Mouse (Mus musculus) spleen, adult 18-20 months (tissue): ENCODE data around the gene B230118H07Rik.
A peak's percentile ranks its signal among the peaks of the same experiment; 100 is the strongest.

Experiments used
- DNase-seq, 2 experiments: peaks; one replicate each; pipeline ENCODE4 v3.0.0; 2022; ENCODE audit warnings: mixed read lengths in 2 of 2

Gene B230118H07Rik

GRCm38 (mm10) chr2:101638979-101639839, 10.1 kb downstream of the B230118H07Rik start:
- DNase-seq = no peak

GRCm38 (mm10) chr2:101628297-101629236, 20.8 kb downstream of the B230118H07Rik start:
- DNase-seq = peak; percentile 18 to 43

- DNase-seq = no peak
Observed at GRCm38 (mm10) chr2:101627227-101627626, 22.1 kb downstream of the B230118H07Rik start.

- no peak for DNase-seq
Observed at GRCm38 (mm10) chr2:101624526-101624925, 24.8 kb downstream of the B230118H07Rik start, which contains the start of gene Rag2. TSS of gene Rag2 (plus strand) at chr2:101624718.

GRCm38 (mm10) chr2:101624011-101624410, 25.3 kb downstream of the B230118H07Rik start:
- no peak for DNase-seq

GRCm38 (mm10) chr2:101623042-101623441, 26.3 kb downstream of the B230118H07Rik start:
- DNase-seq = no peak

GRCm38 (mm10) chr2:101621611-101622010, 27.7 kb downstream of the B230118H07Rik start:
- no peak for DNase-seq

- DNase-seq = no peak
Observed at GRCm38 (mm10) chr2:101620899-101621298, 28.4 kb downstream of the B230118H07Rik start.

- no peak for DNase-seq
Observed at GRCm38 (mm10) chr2:101618373-101618772, 31.0 kb downstream of the B230118H07Rik start.

GRCm38 (mm10) chr2:101615464-101616305, 33.6 kb downstream of the B230118H07Rik start:
- DNase-seq = no peak

- DNase-seq = no peak
Observed at GRCm38 (mm10) chr2:101610861-101611260, 38.5 kb downstream of the B230118H07Rik start.

GRCm38 (mm10) chr2:101608232-101608894, 41.0 kb downstream of the B230118H07Rik start:
- no peak for DNase-seq

GRCm38 (mm10) chr2:101603099-101603498, 46.2 kb downstream of the B230118H07Rik start:
- DNase-seq = no peak

GRCm38 (mm10) chr2:101600703-101601102, 48.6 kb downstream of the B230118H07Rik start:
- DNase-seq = no peak

- DNase-seq = no peak
Observed at GRCm38 (mm10) chr2:101598190-101599181, 50.8 kb downstream of the B230118H07Rik start.

GRCm38 (mm10) chr2:101597186-101597585, 52.1 kb downstream of the B230118H07Rik start:
- DNase-seq = no peak

- DNase-seq = no peak
Observed at GRCm38 (mm10) chr2:101594681-101595080, 54.7 kb downstream of the B230118H07Rik start.

- DNase-seq = no peak
Observed at GRCm38 (mm10) chr2:101592886-101593285, 56.4 kb downstream of the B230118H07Rik start.

- DNase-seq = no peak
Observed at GRCm38 (mm10) chr2:101592023-101592841, 57.1 kb downstream of the B230118H07Rik start.

- no peak for DNase-seq
Observed at GRCm38 (mm10) chr2:101591356-101591755, 58.0 kb downstream of the B230118H07Rik start.
